Comparison of ENCODE assay signal across 12 mouse cellular contexts in the genomic region with DNA sequence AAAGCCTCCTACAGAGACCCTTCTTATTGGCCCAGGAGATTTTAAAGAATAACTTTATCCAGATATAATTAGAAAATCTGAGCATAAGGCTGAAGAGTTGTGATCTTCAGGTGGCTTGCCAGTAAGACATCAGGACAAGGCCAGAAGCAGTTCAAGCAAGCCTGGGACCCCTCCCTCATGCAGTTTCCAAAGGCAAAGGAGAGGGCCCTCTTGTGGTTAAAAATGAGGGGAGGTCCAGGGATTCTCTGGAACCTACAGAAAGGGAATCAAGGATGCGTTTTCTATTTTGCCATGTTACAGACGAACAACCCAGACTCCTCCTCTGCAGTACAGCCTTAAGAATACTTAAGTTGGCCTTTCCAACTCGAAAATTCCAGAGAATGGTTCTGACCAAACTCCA.
DNase-seq lines count a peak whose midpoint lies in the region; ATAC-seq lines count a peak whose summit lies in the region.
"Had no signal": no experiment of that assay in that cellular context is flagged by ENCODE, and none has a peak within 500 bp of the region (broad histone marks: within the 10 kb centered on the region; RNA-seq: fewer than 3 reads in every experiment).

No protein-coding gene starts in this region.

- DNase-seq in hindbrain, embryonic 11.5 days (ENCODE audit: low spot score) = peak; percentile 34
- DNase-seq in midbrain, embryonic 11.5 days (ENCODE audit: low spot score, missing footprints) = peak; percentile 75
- DNase-seq in ZHBTc4 (ENCODE audit: low read depth, low spot score) = peak; percentile 76
- peak; percentile 49 for DNase-seq in retina, postnatal 1 day
- DNase-seq in layer of hippocampus, adult 18-20 months (ENCODE audit: low spot score in 2 of 2) = no peak
- DNase-seq: adrenal gland, postnatal 36 days; kidney, postnatal 4 days; thymus, postnatal 25 days had no signal

- H3K27me3 ChIP-seq in hindbrain, embryonic 11.5 days (ENCODE audit: control insufficient read depth, insufficient read depth, low read length) = no peaks in the 10 kb centered on the region
- H3K27me3 ChIP-seq in hindbrain, embryonic 12.5 days = no peaks in the 10 kb centered on the region
- no peaks in the 10 kb centered on the region for H3K27me3 ChIP-seq in midbrain, embryonic 11.5 days (ENCODE audit: control insufficient read depth, insufficient read depth, low read length)
- no peaks in the 10 kb centered on the region for H3K27me3 ChIP-seq in midbrain, embryonic 15.5 days (replicated peaks)
- H3K27me3 ChIP-seq: limb, embryonic 15.5 days; midbrain, embryonic 12.5 days had no signal

- H3K4me1 ChIP-seq in hindbrain, embryonic 11.5 days (replicated peaks; ENCODE audit: control insufficient read depth, insufficient read depth, low read length) = no peaks in the 10 kb centered on the region
- 0 out of 2 replicates have a peak, but pooled peaks cover 5% of the 10 kb centered on the region for H3K4me1 ChIP-seq in hindbrain, embryonic 12.5 days
- H3K4me1 ChIP-seq in midbrain, embryonic 11.5 days (ENCODE audit: control insufficient read depth, insufficient read depth, low read length) = no peaks in the 10 kb centered on the region
- peaks cover 3% of the 10 kb centered on the region; the same call in 1 of the 2 replicates for H3K4me1 ChIP-seq in midbrain, embryonic 15.5 days
- H3K4me1 ChIP-seq: limb, embryonic 15.5 days had no signal

- WGBS in hindbrain, embryonic 11.5 days = 42% methylated on average over 3 of the region's 3 CpGs
- 34% methylated on average over 3 of the region's 3 CpGs for WGBS in hindbrain, embryonic 12.5 days
- WGBS in midbrain, embryonic 11.5 days = 40% methylated on average over 3 of the region's 3 CpGs
- 52% methylated on average over 3 of the region's 3 CpGs for WGBS in midbrain, embryonic 15.5 days

- H3K9me3 ChIP-seq in hindbrain, embryonic 11.5 days (ENCODE audit: control insufficient read depth, low read length) = no peaks in the 10 kb centered on the region
- H3K9me3 ChIP-seq in hindbrain, embryonic 12.5 days (replicated peaks) = no peaks in the 10 kb centered on the region
- H3K9me3 ChIP-seq in midbrain, embryonic 11.5 days (ENCODE audit: control insufficient read depth, low read length) = no peaks in the 10 kb centered on the region
- no peaks in the 10 kb centered on the region for H3K9me3 ChIP-seq in midbrain, embryonic 15.5 days
- H3K9me3 ChIP-seq: limb, embryonic 15.5 days; midbrain, embryonic 12.5 days had no signal

- no peak overlapping the region for H3K9ac ChIP-seq in hindbrain, embryonic 11.5 days (ENCODE audit: low read depth, low read length)
- no peak overlapping the region for H3K9ac ChIP-seq in hindbrain, embryonic 12.5 days
- no peak overlapping the region for H3K9ac ChIP-seq in midbrain, embryonic 11.5 days (ENCODE audit: low read length)
- no peak overlapping the region for H3K9ac ChIP-seq in midbrain, embryonic 15.5 days
- H3K9ac ChIP-seq: limb, embryonic 15.5 days; midbrain, embryonic 12.5 days had no signal

- no peak for ATAC-seq in hindbrain, embryonic 11.5 days (ENCODE audit: low FRiP score)
- no peak for ATAC-seq in hindbrain, embryonic 12.5 days (ENCODE audit: low FRiP score)
- ATAC-seq in midbrain, embryonic 11.5 days (ENCODE audit: low FRiP score) = no peak
- no peak for ATAC-seq in midbrain, embryonic 15.5 days (replicated peaks)

- H3K4me2 ChIP-seq in hindbrain, embryonic 11.5 days (replicated peaks; ENCODE audit: low read depth, low read length) = no peak overlapping the region
- no peak overlapping the region for H3K4me2 ChIP-seq in hindbrain, embryonic 12.5 days (replicated peaks)
- no peak overlapping the region for H3K4me2 ChIP-seq in midbrain, embryonic 11.5 days
- no peak overlapping the region for H3K4me2 ChIP-seq in midbrain, embryonic 15.5 days
- H3K4me2 ChIP-seq: limb, embryonic 15.5 days; midbrain, embryonic 12.5 days had no signal

- no peaks in the 10 kb centered on the region for H3K36me3 ChIP-seq in hindbrain, embryonic 11.5 days (ENCODE audit: control insufficient read depth, insufficient read depth, low read length)
- no peaks in the 10 kb centered on the region for H3K36me3 ChIP-seq in hindbrain, embryonic 12.5 days
- no peaks in the 10 kb centered on the region for H3K36me3 ChIP-seq in midbrain, embryonic 11.5 days (ENCODE audit: control insufficient read depth, insufficient read depth, low read length)
- no peaks in the 10 kb centered on the region for H3K36me3 ChIP-seq in midbrain, embryonic 15.5 days (replicated peaks)
- H3K36me3 ChIP-seq: limb, embryonic 15.5 days; midbrain, embryonic 12.5 days had no signal

- no peak overlapping the region for H3K27ac ChIP-seq in hindbrain, embryonic 11.5 days (ENCODE audit: low read depth, low read length)
- H3K27ac ChIP-seq in hindbrain, embryonic 12.5 days = no peak overlapping the region
- H3K27ac ChIP-seq in midbrain, embryonic 11.5 days (ENCODE audit: low read depth, low read length) = no peak overlapping the region
- no peak overlapping the region for H3K27ac ChIP-seq in midbrain, embryonic 15.5 days
- H3K27ac ChIP-seq: limb, embryonic 15.5 days; midbrain, embryonic 12.5 days had no signal

- no peak overlapping the region for H3K4me3 ChIP-seq in hindbrain, embryonic 11.5 days (ENCODE audit: low read depth, low read length)
- H3K4me3 ChIP-seq in hindbrain, embryonic 12.5 days = no peak overlapping the region
- no peak overlapping the region for H3K4me3 ChIP-seq in midbrain, embryonic 11.5 days (ENCODE audit: low read depth, low read length)
- H3K4me3 ChIP-seq in midbrain, embryonic 15.5 days = no peak overlapping the region
- H3K4me3 ChIP-seq: limb, embryonic 15.5 days; midbrain, embryonic 12.5 days had no signal

Comparison
In these comparisons a context has a peak if more than half of its experiments do, and no peak if none do; other contexts are left out.
1. DNase-seq: peak in hindbrain, embryonic 11.5 days (single experiment), midbrain, embryonic 11.5 days (single experiment), ZHBTc4 (single experiment) and retina, postnatal 1 day (single experiment); none in layer of hippocampus, adult 18-20 months (0 of 2).